Mouse (Mus musculus) embryonic facial prominence, embryonic 10.5 days (tissue): Measurements from ENCODE around the gene Lpar2. TPM values are rescaled to one million over a fixed set of nuclear protein-coding genes. Genes with fewer than 3 reads are reported as not detected.

Experiments
- DNase-seq: peaks from one replicate; pipeline ENCODE4 v3.0.0-alpha.2; 2017; ENCODE audit warnings: low spot score
- H3K27ac ChIP-seq: fragments of 300-500 bp; sonication (generic); replicated peaks from 2 replicates; pipeline ENCODE4 v1.5.1; 2016; ENCODE audit warnings: mild to moderate bottlenecking
- H3K27me3 ChIP-seq: fragments of 300-500 bp; sonication (generic); replicated peaks from 2 replicates; pipeline ENCODE4 v1.6.1; 2016; ENCODE audit warnings: low read depth, mild to moderate bottlenecking; ENCODE audit not compliant: poor library complexity, severe bottlenecking
- H3K36me3 ChIP-seq: fragments of 300-500 bp; sonication (generic); replicated peaks from 2 replicates; pipeline ENCODE4 v1.6.1; 2016; ENCODE audit warnings: mild to moderate bottlenecking, moderate library complexity
- H3K4me1 ChIP-seq: fragments of 300-500 bp; sonication (generic); 2 replicates; pipeline ENCODE4 v1.6.1; 2016
- H3K4me3 ChIP-seq: fragments of 300-500 bp; sonication (generic); 2 replicates; pipeline ENCODE4 v1.5.1; 2016; ENCODE audit warnings: mild to moderate bottlenecking, moderate library complexity
- H3K9me3 ChIP-seq: fragments of 300-500 bp; sonication (generic); 2 replicates; pipeline ENCODE4 v1.6.1; 2016; ENCODE audit warnings: mild to moderate bottlenecking
- WGBS: fragments of 180-500 bp; shearing (Covaris S2); methylation state at CpG from one replicate; pipeline ENCODE4 v1.1.7; 2016; 5-methylcytosine and 5-hydroxymethylcytosine counted together
- polyA plus RNA-seq: library from polyadenylated mRNA; unstranded; fragments of >200 nt; fragmentation: Nextera tagmentation; extraction: Ambion mirVana; gene quantifications from 2 replicates; pipeline ENCODE4 v1.2.1, GENCODE M21; 2016

Lpar2 gene
- polyA plus RNA-seq, 1 experiment from 2014 or later, result 1.0 TPM

GRCm38 (mm10) chr8:69877396-69877795 is 55.2 kb downstream of the Lpar2 start:
- H3K27me3 ChIP-seq, result peaks cover 88% of the 10 kb centered on the region
- H3K9me3 ChIP-seq, result 0 out of 2 replicates have a peak, but pooled peaks cover 4% of the 10 kb centered on the region
- H3K4me3 ChIP-seq, result no peak overlapping the region
- H3K36me3 ChIP-seq, result no peaks in the 10 kb centered on the region
- WGBS, result 83% methylated on average over 4 of the region's 4 CpGs
- no peak for DNase-seq
- peaks cover 22% of the 10 kb centered on the region for H3K4me1 ChIP-seq
- no peak overlapping the region for H3K27ac ChIP-seq

- peaks cover 24% of the 10 kb centered on the region for H3K4me1 ChIP-seq
- H3K36me3 ChIP-seq, result no peaks in the 10 kb centered on the region
- DNase-seq, result no peak
- H3K9me3 ChIP-seq, result 0 out of 2 replicates have a peak, but pooled peaks cover 4% of the 10 kb centered on the region
- no peak overlapping the region for H3K4me3 ChIP-seq
- H3K27me3 ChIP-seq, result peaks cover 94% of the 10 kb centered on the region
- H3K27ac ChIP-seq, result no peak overlapping the region
- WGBS, result 64% methylated on average over 3 of the region's 3 CpGs
Observed at GRCm38 (mm10) chr8:69877992-69878391, 55.8 kb downstream of the Lpar2 start.

GRCm38 (mm10) chr8:69879678-69880077 is 57.4 kb downstream of the Lpar2 start:
- Histone ChIP-seq H3K27ac (no peak overlapping the region), H3K4me3 (no peak overlapping the region), H3K9me3 (0 out of 2 replicates have a peak, but pooled peaks cover 4% of the 10 kb centered on the region), H3K36me3 (no peaks in the 10 kb centered on the region), H3K27me3 (peaks cover 100% of the 10 kb centered on the region), H3K4me1 (peaks cover 22% of the 10 kb centered on the region)
- WGBS, result 63% methylated on average over 8 of the region's 8 CpGs
- no peak for DNase-seq

Other genes with a start within 250 kb of the Lpar2 start
- gene Zfp868, start 196.9 kb upstream of the Lpar2 start, polyA plus RNA-seq, result 30.6 and 32.2 TPM in 2 replicates
- gene Zfp964, start 167.9 kb upstream of the Lpar2 start, polyA plus RNA-seq, result 2.1 and 2.2 TPM in 2 replicates
- gene Zfp869, start 111.7 kb upstream of the Lpar2 start, polyA plus RNA-seq, result 33.1 and 33.7 TPM in 2 replicates
- 5.6 and 6.3 TPM in 2 replicates for gene Zfp963, start 72.5 kb upstream of the Lpar2 start, polyA plus RNA-seq
- 1.2 TPM in 1 of 2 replicates, not detected in the other for gene Gm20422, start 47.5 kb upstream of the Lpar2 start, polyA plus RNA-seq
- gene Atp13a1, start 31.3 kb upstream of the Lpar2 start, polyA plus RNA-seq, result 59.8 and 65.8 TPM in 2 replicates
- 33.3 and 34.7 TPM in 2 replicates for gene Zfp866, start 31.3 kb upstream of the Lpar2 start, polyA plus RNA-seq
- gene Gmip, start 13.8 kb upstream of the Lpar2 start, polyA plus RNA-seq, result 9.6 and 10.6 TPM in 2 replicates
- 17.1 and 18.0 TPM in 2 replicates for gene Pbx4, start 10.1 kb downstream of the Lpar2 start, polyA plus RNA-seq
- 0.39 and 0.54 TPM in 2 replicates for gene Cilp2, start 65.3 kb downstream of the Lpar2 start, polyA plus RNA-seq
- 4.4 and 4.8 TPM in 2 replicates for gene Tssk6, start 79.8 kb downstream of the Lpar2 start, polyA plus RNA-seq
- 159 and 164 TPM in 2 replicates for gene Ndufa13, start 80.1 kb downstream of the Lpar2 start, polyA plus RNA-seq
- 4.2 and 4.3 TPM in 2 replicates for gene Yjefn3, start 80.3 kb downstream of the Lpar2 start, polyA plus RNA-seq
- gene Gatad2a, start 174.0 kb downstream of the Lpar2 start, polyA plus RNA-seq, result 57.3 and 59.9 TPM in 2 replicates
- gene Mau2, start 220.3 kb downstream of the Lpar2 start, polyA plus RNA-seq, result 63.9 and 67.3 TPM in 2 replicates
- 53.5 and 56.5 TPM in 2 replicates for gene Sugp1, start 220.4 kb downstream of the Lpar2 start, polyA plus RNA-seq